15 mouse cellular contexts compared by ENCODE assay signal in the genomic region with DNA sequence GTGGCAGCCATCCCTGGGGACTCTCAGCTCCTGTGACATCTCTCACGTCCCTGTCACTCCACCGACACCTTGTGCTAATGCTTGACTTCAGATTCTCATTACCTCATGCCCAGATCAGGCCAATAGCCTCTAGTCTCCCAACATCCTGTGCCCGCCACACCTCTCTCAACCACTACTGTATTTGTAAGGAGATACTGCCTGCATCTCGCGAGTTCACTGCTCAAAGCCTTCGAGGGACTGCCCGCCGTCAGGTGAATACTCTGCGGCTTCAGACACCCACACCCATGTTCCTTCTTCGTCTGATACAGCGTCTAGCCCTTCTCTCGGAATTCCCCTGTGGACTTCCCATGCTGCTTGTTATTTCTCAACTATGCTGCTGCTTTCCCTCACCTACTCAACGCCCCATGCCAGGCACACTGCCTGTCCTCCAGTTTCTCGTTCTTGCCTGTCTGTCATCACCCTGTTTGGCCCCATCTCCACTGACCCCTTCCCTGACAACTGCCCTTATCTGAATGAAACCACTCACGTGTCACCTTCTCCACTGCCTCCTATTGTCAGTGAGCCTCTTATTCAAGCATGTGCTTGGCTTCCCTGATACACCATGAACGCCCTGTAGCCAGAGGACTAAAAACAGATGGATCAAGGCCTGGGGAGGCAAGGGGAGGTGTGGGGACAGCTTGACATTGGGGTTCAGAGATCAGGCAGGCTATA. TPM values are rescaled to one million over a fixed set of nuclear protein-coding genes. Genes with fewer than 3 reads are reported as not detected.
A peak's percentile ranks its signal among the peaks of the same experiment; 100 is the strongest.
DNase-seq lines count a peak whose midpoint lies in the region; ATAC-seq and TF ChIP-seq lines count a peak whose summit lies in the region.
"Had no signal": no experiment of that assay in that cellular context is flagged by ENCODE, and none has a peak within 500 bp of the region (broad histone marks: within the 10 kb centered on the region; RNA-seq: fewer than 3 reads in every experiment).

No protein-coding gene starts in this region.

- H3K4me1 ChIP-seq in lung, embryonic 16.5 days (replicated peaks; ENCODE audit: control insufficient read depth, insufficient read depth, low read length) = peaks cover 3% of the 10 kb centered on the region; the same call in 1 of the 2 replicates
- peaks cover 7% of the 10 kb centered on the region; the same call in 1 of the 2 replicates for H3K4me1 ChIP-seq in heart, adult 2 months (ENCODE audit: control insufficient read depth, insufficient read depth, low read length)
- peaks cover 4% of the 10 kb centered on the region; the same call in 1 of the 2 replicates for H3K4me1 ChIP-seq in embryonic facial prominence, embryonic 10.5 days
- H3K4me1 ChIP-seq: embryonic facial prominence, embryonic 15.5 days; forebrain, embryonic 15.5 days; midbrain, embryonic 12.5 days had no signal

- H3K4me2 ChIP-seq in lung, embryonic 16.5 days (ENCODE audit: low read depth, low read length) = no peak overlapping the region
- H3K4me2 ChIP-seq: embryonic facial prominence, embryonic 15.5 days; forebrain, embryonic 15.5 days; liver, embryonic 15.5 days; midbrain, embryonic 12.5 days had no signal

- H3K9me3 ChIP-seq in lung, embryonic 16.5 days (ENCODE audit: control insufficient read depth, low read length) = peaks cover 3% of the 10 kb centered on the region; the same call in 1 of the 2 replicates
- peaks cover 3% of the 10 kb centered on the region; the same call in 1 of the 2 replicates for H3K9me3 ChIP-seq in embryonic facial prominence, embryonic 10.5 days
- H3K9me3 ChIP-seq: embryonic facial prominence, embryonic 15.5 days; forebrain, embryonic 15.5 days; liver, embryonic 15.5 days had no signal

- no peak for TF ChIP-seq CTCF in heart, adult 2 months (IDR thresholded peaks at IDR 0.05)

- DNase-seq in lung, postnatal 25 days (ENCODE audit: low spot score) = no peak
- peak in 1 of 2 experiments; percentile 78 for DNase-seq in heart, adult 2 months
- DNase-seq in heart, postnatal 10 days = peak; percentile 77 to 83
- DNase-seq in naive thymus-derived CD4-positive, alpha-beta T cell, adult 2 months (ENCODE audit: low read depth) = peak; percentile 26
- no peak for DNase-seq in spleen, adult 12 weeks (ENCODE audit: low spot score)
- no peak for DNase-seq in embryonic facial prominence, embryonic 10.5 days (ENCODE audit: low spot score)
- DNase-seq in kidney, postnatal 25 days = no peak
- DNase-seq: adrenal gland, postnatal 36 days; cerebellum, postnatal 36 days; spleen, adult 18-20 months had no signal

- H3K4me3 ChIP-seq in lung, embryonic 16.5 days (ENCODE audit: low read length) = no peak overlapping the region
- no peak overlapping the region for H3K4me3 ChIP-seq in heart, adult 2 months
- no peak overlapping the region for H3K4me3 ChIP-seq in embryonic facial prominence, embryonic 10.5 days
- H3K4me3 ChIP-seq: embryonic facial prominence, embryonic 15.5 days; forebrain, embryonic 15.5 days; liver, embryonic 15.5 days; midbrain, embryonic 12.5 days had no signal

- H3K79me2 ChIP-seq in heart, adult 2 months (replicated peaks; ENCODE audit: control insufficient read depth, insufficient read depth, low read length) = peaks cover 2% of the 10 kb centered on the region; the same call in 1 of the 2 replicates

- intact Hi-C loops in heart, adult 2 months (cut with DNase I) = no loop called here
- intact Hi-C loops in heart, postnatal 10 days (cut with DNase I) = loop anchor here (5.0 kb wide), 1 partner anchor 38 kb away; no protein-coding TSS in a partner anchor

- TF ChIP-seq EP300 in heart, adult 2 months (IDR thresholded peaks at IDR 0.05; ENCODE audit: insufficient read depth, low read depth, low read length) = peak; percentile 69; the same call in 1 of the 2 replicates

- H3K27ac ChIP-seq in lung, embryonic 16.5 days (ENCODE audit: low read length) = peak overlapping the region; percentile 92
- H3K27ac ChIP-seq in heart, adult 2 months = peak overlapping the region; percentile 86
- no peak overlapping the region for H3K27ac ChIP-seq in embryonic facial prominence, embryonic 10.5 days (replicated peaks)
- H3K27ac ChIP-seq: embryonic facial prominence, embryonic 15.5 days; forebrain, embryonic 15.5 days; liver, embryonic 15.5 days; midbrain, embryonic 12.5 days had no signal

- TF ChIP-seq POLR2A in heart, adult 2 months (IDR thresholded peaks at IDR 0.05; ENCODE audit: insufficient read depth, low read depth, low read length) = peak; percentile 39; the same call in 1 of the 2 replicates

- 35% methylated on average over 16 of the region's 16 CpGs for WGBS in lung, embryonic 16.5 days
- 29% methylated on average over 16 of the region's 16 CpGs for WGBS in heart, adult 2 months
- WGBS in embryonic facial prominence, embryonic 10.5 days = 78% methylated on average over 16 of the region's 16 CpGs

- ATAC-seq in lung, embryonic 16.5 days (ENCODE audit: low read depth) = peak; percentile 60
- ATAC-seq: forebrain, embryonic 15.5 days had no signal

- H3K27me3 ChIP-seq in lung, embryonic 16.5 days (ENCODE audit: control insufficient read depth, insufficient read depth, low read depth, low read length) = no peaks in the 10 kb centered on the region
- no peaks in the 10 kb centered on the region for H3K27me3 ChIP-seq in heart, adult 2 months (ENCODE audit: control insufficient read depth, insufficient read depth, low read length)
- 0 out of 2 replicates have a peak, but pooled peaks cover 6% of the 10 kb centered on the region for H3K27me3 ChIP-seq in embryonic facial prominence, embryonic 10.5 days (replicated peaks; ENCODE audit: low read depth, poor library complexity, severe bottlenecking)
- H3K27me3 ChIP-seq: embryonic facial prominence, embryonic 15.5 days; liver, embryonic 15.5 days had no signal

- H3K36me3 ChIP-seq in lung, embryonic 16.5 days (ENCODE audit: control insufficient read depth, insufficient read depth, low read length) = no peaks in the 10 kb centered on the region
- no peaks in the 10 kb centered on the region for H3K36me3 ChIP-seq in heart, adult 2 months (ENCODE audit: control insufficient read depth, insufficient read depth, low read length)
- no peaks in the 10 kb centered on the region for H3K36me3 ChIP-seq in embryonic facial prominence, embryonic 10.5 days (replicated peaks)
- H3K36me3 ChIP-seq: embryonic facial prominence, embryonic 15.5 days; forebrain, embryonic 15.5 days; liver, embryonic 15.5 days; midbrain, embryonic 12.5 days had no signal

- H3K9ac ChIP-seq in lung, embryonic 16.5 days (ENCODE audit: low read length) = peak overlapping the region; percentile 17; the same call in 1 of the 2 replicates
- no peak overlapping the region for H3K9ac ChIP-seq in heart, adult 2 months (ENCODE audit: low read depth, low read length)
- H3K9ac ChIP-seq: embryonic facial prominence, embryonic 15.5 days; forebrain, embryonic 15.5 days; liver, embryonic 15.5 days; midbrain, embryonic 12.5 days had no signal

RNA-seq across cellular contexts. Expression of a gene that starts 15.5 kb away (rescaled TPM):
- 13.6 and 18.1 TPM in 2 replicates for polyA plus RNA-seq in lung, embryonic 16.5 days (2015; fragmentation: Nextera tagmentation; extraction: Ambion mirVana)
- 100 to 1,000 TPM; 367 to 385 TPM for total RNA-seq in heart, adult 2 months (2021)
- polyA plus RNA-seq in heart, adult 2 months (2012; rRNA removed) = 284 and 285 TPM in 2 replicates
- 100 to 1,000 TPM; 498 to 553 TPM for total RNA-seq in heart, postnatal 10 days (2021)
- 0.40 TPM in 1 of 2 replicates, not detected in the other for polyA plus RNA-seq in embryonic facial prominence, embryonic 10.5 days (2016; fragmentation: Nextera tagmentation; extraction: Ambion mirVana)
- polyA plus RNA-seq: midbrain, embryonic 12.5 days had no signal

Comparison
In these comparisons a context has a peak if more than half of its experiments do, and no peak if none do; other contexts are left out.
1. DNase-seq: peak in heart, postnatal 10 days (2 of 2) and naive thymus-derived CD4-positive, alpha-beta T cell, adult 2 months (single experiment); none in lung, postnatal 25 days (single experiment), spleen, adult 12 weeks (single experiment), embryonic facial prominence, embryonic 10.5 days (single experiment) and kidney, postnatal 25 days (0 of 2).
2. RNA of a gene that starts 15.5 kb away (polyA plus RNA-seq): 284 to 285 TPM in heart, adult 2 months; 13.6 to 18.1 TPM in lung, embryonic 16.5 days and 0.40 TPM in embryonic facial prominence, embryonic 10.5 days; every median in the first group is over 10 times any median in the second.